In genomic region chr5:148964251-148964650, GRCm38 (mm10) we compare ENCODE assay signal across 19 mouse cellular contexts. TPM values are rescaled to one million over a fixed set of nuclear protein-coding genes. Genes with fewer than 3 reads are reported as not detected.
DNase-seq lines count a peak whose midpoint lies in the region; ATAC-seq and TF ChIP-seq lines count a peak whose summit lies in the region.
"Had no signal": no experiment of that assay in that cellular context is flagged by ENCODE, and none has a peak within 500 bp of the region (broad histone marks: within the 10 kb centered on the region; RNA-seq: fewer than 3 reads in every experiment).

No protein-coding gene starts in this region.

- no peak for ATAC-seq in intestine, embryonic 15.5 days
- ATAC-seq in intestine, postnatal 0 days: no peak
- no peak for ATAC-seq in midbrain, embryonic 11.5 days (ENCODE audit: low FRiP score)
- ATAC-seq: lung, postnatal 0 days; Patski had no signal

- 71% methylated on average over 1 of the region's 1 CpGs for WGBS in intestine, embryonic 15.5 days
- WGBS in intestine, postnatal 0 days: 87% methylated on average over 1 of the region's 1 CpGs
- WGBS in midbrain, embryonic 11.5 days: 81% methylated on average over 1 of the region's 1 CpGs

- H3ac ChIP-seq in myocyte (ENCODE audit: control insufficient read depth, insufficient read length): no peak overlapping the region

- no peak for TF ChIP-seq CTCF in intestine, postnatal 0 days (IDR thresholded peaks at IDR 0.05; ENCODE audit: low read depth)

- H3K4me2 ChIP-seq in intestine, embryonic 15.5 days (replicated peaks): no peak overlapping the region
- H3K4me2 ChIP-seq in intestine, postnatal 0 days (replicated peaks; ENCODE audit: low read depth): no peak overlapping the region
- H3K4me2 ChIP-seq in myocyte (ENCODE audit: low read depth): peak overlapping the region; percentile 82
- no peak overlapping the region for H3K4me2 ChIP-seq in midbrain, embryonic 11.5 days
- H3K4me2 ChIP-seq: heart, embryonic 12.5 days; hindbrain, embryonic 13.5 days; neural tube, embryonic 12.5 days had no signal

- peak; percentile 53 for DNase-seq in adrenal gland, postnatal 14 days
- no peak for DNase-seq in adrenal gland, adult 18-20 months (ENCODE audit: low spot score in 2 of 2)
- DNase-seq in adrenal gland, postnatal 25 days: peak; percentile 18
- no peak for DNase-seq in testis, postnatal 14 days (ENCODE audit: low spot score)
- DNase-seq in midbrain, embryonic 11.5 days (ENCODE audit: low spot score, missing footprints): no peak
- DNase-seq: cerebellum, adult 8-10 months; kidney, adult 2 months; kidney, postnatal 25 days had no signal

- H3K4me1 ChIP-seq in intestine, embryonic 15.5 days (replicated peaks): peaks cover 37% of the 10 kb centered on the region
- peaks cover 2% of the 10 kb centered on the region; the same call in 1 of the 2 replicates for H3K4me1 ChIP-seq in intestine, postnatal 0 days (replicated peaks; ENCODE audit: control insufficient read depth, insufficient read depth, low read length)
- H3K4me1 ChIP-seq in midbrain, embryonic 11.5 days (ENCODE audit: control insufficient read depth, insufficient read depth, low read length): peaks cover 12% of the 10 kb centered on the region

- no peaks in the 10 kb centered on the region for H3K79me2 ChIP-seq in myocyte (ENCODE audit: control insufficient read depth, insufficient read depth)

- TF ChIP-seq POLR2A in myocyte (IDR thresholded peaks at IDR 0.05; ENCODE audit: insufficient read length, low read depth): no peak

- no peak overlapping the region for H3K4me3 ChIP-seq in intestine, embryonic 15.5 days (replicated peaks)
- no peak overlapping the region for H3K4me3 ChIP-seq in intestine, postnatal 0 days (ENCODE audit: low read depth, low read length)
- H3K4me3 ChIP-seq in myocyte: no peak overlapping the region
- H3K4me3 ChIP-seq in midbrain, embryonic 11.5 days (ENCODE audit: low read depth, low read length): no peak overlapping the region
- H3K4me3 ChIP-seq: erythroblast, embryonic 14.5 days; heart, embryonic 12.5 days; hindbrain, embryonic 13.5 days; megakaryocyte, embryonic 14.5 days; neural tube, embryonic 12.5 days had no signal

- H3K36me3 ChIP-seq in intestine, embryonic 15.5 days: no peaks in the 10 kb centered on the region
- no peaks in the 10 kb centered on the region for H3K36me3 ChIP-seq in intestine, postnatal 0 days (ENCODE audit: control insufficient read depth, insufficient read depth)
- no peaks in the 10 kb centered on the region for H3K36me3 ChIP-seq in myocyte (ENCODE audit: control insufficient read depth, insufficient read depth)
- no peaks in the 10 kb centered on the region for H3K36me3 ChIP-seq in midbrain, embryonic 11.5 days (ENCODE audit: control insufficient read depth, insufficient read depth, low read length)
- H3K36me3 ChIP-seq: heart, embryonic 12.5 days; hindbrain, embryonic 13.5 days; neural tube, embryonic 12.5 days had no signal

- H3K9ac ChIP-seq in intestine, embryonic 15.5 days: no peak overlapping the region
- H3K9ac ChIP-seq in intestine, postnatal 0 days (ENCODE audit: low read depth, low read length): no peak overlapping the region
- H3K9ac ChIP-seq in midbrain, embryonic 11.5 days (ENCODE audit: low read length): no peak overlapping the region
- H3K9ac ChIP-seq: heart, embryonic 12.5 days; hindbrain, embryonic 13.5 days; neural tube, embryonic 12.5 days had no signal

- H3K9me3 ChIP-seq in intestine, embryonic 15.5 days: no peaks in the 10 kb centered on the region
- H3K9me3 ChIP-seq in intestine, postnatal 0 days (ENCODE audit: control insufficient read depth): no peaks in the 10 kb centered on the region
- H3K9me3 ChIP-seq in midbrain, embryonic 11.5 days (ENCODE audit: control insufficient read depth, low read length): no peaks in the 10 kb centered on the region
- H3K9me3 ChIP-seq: heart, embryonic 12.5 days; hindbrain, embryonic 13.5 days; neural tube, embryonic 12.5 days had no signal

- H3K27me3 ChIP-seq in intestine, embryonic 15.5 days (replicated peaks): no peaks in the 10 kb centered on the region
- no peaks in the 10 kb centered on the region for H3K27me3 ChIP-seq in intestine, postnatal 0 days (replicated peaks; ENCODE audit: control insufficient read depth, insufficient read depth, low read length)
- H3K27me3 ChIP-seq in myocyte (ENCODE audit: control insufficient read depth, insufficient read depth, insufficient read length): no peaks in the 10 kb centered on the region
- 0 out of 2 replicates have a peak, but pooled peaks cover 2% of the 10 kb centered on the region for H3K27me3 ChIP-seq in midbrain, embryonic 11.5 days (ENCODE audit: control insufficient read depth, insufficient read depth, low read length)
- H3K27me3 ChIP-seq: heart, embryonic 12.5 days; megakaryocyte, embryonic 14.5 days; neural tube, embryonic 12.5 days; Patski had no signal

- H3K27ac ChIP-seq in intestine, embryonic 15.5 days: 0 out of 2 replicates have a peak overlapping the region, but pooled peaks have one; percentile 19
- no peak overlapping the region for H3K27ac ChIP-seq in intestine, postnatal 0 days (ENCODE audit: low read depth, low read length)
- no peak overlapping the region for H3K27ac ChIP-seq in midbrain, embryonic 11.5 days (ENCODE audit: low read depth, low read length)
- H3K27ac ChIP-seq: hindbrain, embryonic 13.5 days; neural tube, embryonic 12.5 days had no signal

TF ChIP-seq in myocyte, 11 proteins besides CTCF, POLR2A, EP300 and RAD21:
- TF ChIP-seq CEBPB (IDR thresholded peaks at IDR 0.05; ENCODE audit: insufficient read depth, poor library complexity, severe bottlenecking) (no peak), E2F4 (IDR thresholded peaks at IDR 0.05; ENCODE audit: insufficient read depth) (no peak), MYOD1 (IDR thresholded peaks at IDR 0.05; ENCODE audit: control insufficient read depth in 1 of 3, insufficient read length in 2 of 3, low read depth in 2 of 3) (no peak), MAX (IDR thresholded peaks at IDR 0.05; ENCODE audit: low read depth) (no peak), POLR2AphosphoS2 (IDR thresholded peaks at IDR 0.05; ENCODE audit: insufficient read length, low read depth) (no peak), TCF12 (IDR thresholded peaks at IDR 0.05; ENCODE audit: insufficient read depth, poor library complexity, severe bottlenecking) (no peak), REST (IDR thresholded peaks at IDR 0.05; ENCODE audit: insufficient read depth, insufficient read length) (no peak), TCF3 (IDR thresholded peaks at IDR 0.05; ENCODE audit: insufficient read length, low read depth) (no peak), SRF (IDR thresholded peaks at IDR 0.05; ENCODE audit: control insufficient read depth, insufficient read length, low read depth) (no peak), USF1 (IDR thresholded peaks at IDR 0.05; ENCODE audit: low read depth) (no peak), MYOG (IDR thresholded peaks at IDR 0.05; ENCODE audit: control insufficient read depth in 1 of 3, insufficient read depth in 1 of 3, insufficient read length in 2 of 3, low read depth in 2 of 3) (no peak)
TF ChIP-seq in myocyte: peak in this region for 0.

RNA-seq across cellular contexts. Expression of gene Gm42791, which starts 30.7 kb away (rescaled TPM):
- total RNA-seq in adrenal gland, postnatal 14 days (2021): 5.6 and 6.2 TPM in 2 replicates
- total RNA-seq in adrenal gland, adult 18-20 months (2021): 1 to 10 TPM; 3.4 to 8.0 TPM
- 0.57 and 2.3 TPM in 2 replicates for polyA plus RNA-seq in intestine, embryonic 15.5 days (2015; fragmentation: Nextera tagmentation; extraction: Ambion mirVana)
- not detected in 2 replicates for polyA plus RNA-seq in intestine, postnatal 0 days (2015; fragmentation: Nextera tagmentation; extraction: Ambion mirVana)
- 6.7 and 7.4 TPM in 2 replicates for total RNA-seq in adrenal gland, postnatal 25 days (2021)
- polyA plus RNA-seq in myocyte (2012; fragmentation: generic; extraction: Trizol): 0.11 TPM
- polyA plus RNA-seq in midbrain, embryonic 11.5 days (2014; fragmentation: Nextera tagmentation; extraction: Ambion mirVana): 2.0 TPM in 1 of 2 replicates, not detected in the other
- total RNA-seq: midbrain, postnatal 0 days had no signal
- polyA plus RNA-seq: heart, embryonic 12.5 days; kidney, adult 2 months; Patski had no signal

RNA-seq across cellular contexts. Expression of gene Katnal1, which starts 35.1 kb away (rescaled TPM):
- total RNA-seq in adrenal gland, postnatal 14 days (2021): 7.2 and 7.6 TPM in 2 replicates
- total RNA-seq in adrenal gland, adult 18-20 months (2021): 1 to 10 TPM; 5.8 to 8.3 TPM
- 8.1 and 9.5 TPM in 2 replicates for polyA plus RNA-seq in intestine, embryonic 15.5 days (2015; fragmentation: Nextera tagmentation; extraction: Ambion mirVana)
- polyA plus RNA-seq in intestine, postnatal 0 days (2015; fragmentation: Nextera tagmentation; extraction: Ambion mirVana): 2.7 and 2.9 TPM in 2 replicates
- total RNA-seq in adrenal gland, postnatal 25 days (2021): 7.4 and 8.1 TPM in 2 replicates
- 7.6 TPM for polyA plus RNA-seq in myocyte (2012; fragmentation: generic; extraction: Trizol)
- 31.1 and 37.1 TPM in 2 replicates for polyA plus RNA-seq in midbrain, embryonic 11.5 days (2014; fragmentation: Nextera tagmentation; extraction: Ambion mirVana)

Comparison
In these comparisons a context has a peak if more than half of its experiments do, and no peak if none do; other contexts are left out.
1. DNase-seq: peak in adrenal gland, postnatal 14 days (single experiment) and adrenal gland, postnatal 25 days (single experiment); none in adrenal gland, adult 18-20 months (0 of 2), testis, postnatal 14 days (single experiment) and midbrain, embryonic 11.5 days (single experiment).